Mouse (Mus musculus): Measurements from ENCODE around the gene Jade2. TPM values are rescaled to one million over a fixed set of nuclear protein-coding genes. Genes with fewer than 3 reads are reported as not detected.

The Jade2 gene
- polyA plus RNA-seq, 1 experiment from 2014 or later, result 0.57 TPM

DNA sequence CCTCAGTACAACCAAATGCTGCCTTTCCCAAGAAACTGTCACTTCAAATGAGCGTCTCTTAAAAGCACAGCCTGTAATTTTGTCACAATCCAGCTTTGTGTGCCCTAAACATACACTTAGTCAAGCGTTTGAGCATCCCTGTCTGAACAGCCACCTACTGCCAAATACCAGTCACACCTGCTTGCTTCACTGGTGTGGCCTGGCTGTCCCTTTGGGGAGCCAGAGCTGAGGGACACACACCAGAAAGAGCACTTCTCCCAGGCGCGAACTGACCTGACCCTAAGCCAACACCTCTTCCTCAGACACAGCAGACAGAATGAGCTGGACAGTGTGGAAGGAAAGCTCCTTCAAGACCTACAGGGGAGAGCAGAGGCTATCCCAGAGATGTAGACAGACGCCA lies 24.5 kb downstream of the Jade2 start:
- no peak for ATAC-seq (ENCODE audit: insufficient number of reproducible peaks, low FRiP score)
- 74% methylated on average over 5 of the region's 5 CpGs for WGBS

DNA sequence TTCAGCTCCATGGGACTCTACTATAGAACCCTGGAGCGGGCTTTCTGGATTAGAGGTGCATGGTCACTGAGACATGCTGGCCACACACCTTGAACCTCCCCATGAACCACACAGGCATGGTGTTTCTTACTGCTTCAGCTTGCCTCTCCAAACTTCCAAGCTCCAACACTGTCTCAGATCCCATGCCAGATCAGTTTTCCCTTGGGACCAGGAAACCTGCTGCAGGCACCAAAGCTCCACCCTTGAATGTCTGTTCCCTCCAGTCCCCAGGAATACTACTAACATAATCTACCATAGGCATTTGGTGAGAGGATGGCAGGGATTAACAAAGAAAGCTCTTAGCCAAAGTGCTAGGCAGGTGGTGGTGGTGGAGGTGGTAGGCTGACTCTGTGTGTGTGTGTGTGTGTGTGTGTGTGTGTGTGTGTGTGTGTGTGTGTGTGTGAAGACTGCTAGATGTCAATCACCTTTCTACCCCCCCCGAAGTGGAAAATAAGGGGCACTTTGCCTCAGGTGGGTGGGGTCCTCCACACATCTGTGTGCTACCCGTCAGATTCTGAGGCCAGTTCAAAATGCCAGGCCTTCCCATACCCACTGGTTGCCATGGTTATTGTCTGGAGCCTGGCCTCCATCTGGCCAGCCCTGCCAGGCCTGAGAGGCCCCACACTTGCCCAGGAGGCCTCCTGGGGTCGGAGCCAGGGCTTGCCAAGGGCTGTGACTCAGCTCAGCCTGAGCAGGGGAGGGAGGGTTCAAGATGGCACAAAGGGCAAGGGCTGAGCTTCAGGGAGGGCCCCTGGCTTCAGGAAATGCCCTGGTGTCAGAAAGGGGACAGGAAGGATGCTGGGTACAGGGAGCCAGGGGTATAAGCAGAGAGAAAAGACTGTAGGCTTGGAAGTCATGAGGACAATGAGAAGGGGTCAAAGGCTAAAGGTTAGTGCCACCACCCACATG lies 25.2 kb downstream of the Jade2 start:
- no peaks in the 10 kb centered on the region for H3K36me3 ChIP-seq
- no peak overlapping the region for H3K4me2 ChIP-seq
- H3K27me3 ChIP-seq (replicated peaks), result no peaks in the 10 kb centered on the region; the same call in 1 of the 2 replicates
- no peak for ATAC-seq (ENCODE audit: insufficient number of reproducible peaks, low FRiP score)
- 0 out of 2 replicates have a peak, but pooled peaks cover 3% of the 10 kb centered on the region for H3K4me1 ChIP-seq (replicated peaks)
- H3K9me3 ChIP-seq (replicated peaks), result no peaks in the 10 kb centered on the region
- H3K9ac ChIP-seq, result no peak overlapping the region
- 64% methylated on average over 4 of the region's 4 CpGs for WGBS
- H3K4me3 ChIP-seq, result no peak overlapping the region
- no peak overlapping the region for H3K27ac ChIP-seq (ENCODE audit: poor library complexity, severe bottlenecking)

More for the DNA sequence above, 24.5 kb downstream of the Jade2 start:
- H3K9me3 ChIP-seq (replicated peaks), result no peaks in the 10 kb centered on the region
- no peak overlapping the region for H3K27ac ChIP-seq (ENCODE audit: poor library complexity, severe bottlenecking)
- H3K36me3 ChIP-seq, result no peaks in the 10 kb centered on the region
- 0 out of 2 replicates have a peak, but pooled peaks cover 3% of the 10 kb centered on the region for H3K4me1 ChIP-seq (replicated peaks)
- H3K9ac ChIP-seq, result no peak overlapping the region
- no peak overlapping the region for H3K4me3 ChIP-seq
- no peak overlapping the region for H3K4me2 ChIP-seq
- no peaks in the 10 kb centered on the region; the same call in 1 of the 2 replicates for H3K27me3 ChIP-seq (replicated peaks)

DNA sequence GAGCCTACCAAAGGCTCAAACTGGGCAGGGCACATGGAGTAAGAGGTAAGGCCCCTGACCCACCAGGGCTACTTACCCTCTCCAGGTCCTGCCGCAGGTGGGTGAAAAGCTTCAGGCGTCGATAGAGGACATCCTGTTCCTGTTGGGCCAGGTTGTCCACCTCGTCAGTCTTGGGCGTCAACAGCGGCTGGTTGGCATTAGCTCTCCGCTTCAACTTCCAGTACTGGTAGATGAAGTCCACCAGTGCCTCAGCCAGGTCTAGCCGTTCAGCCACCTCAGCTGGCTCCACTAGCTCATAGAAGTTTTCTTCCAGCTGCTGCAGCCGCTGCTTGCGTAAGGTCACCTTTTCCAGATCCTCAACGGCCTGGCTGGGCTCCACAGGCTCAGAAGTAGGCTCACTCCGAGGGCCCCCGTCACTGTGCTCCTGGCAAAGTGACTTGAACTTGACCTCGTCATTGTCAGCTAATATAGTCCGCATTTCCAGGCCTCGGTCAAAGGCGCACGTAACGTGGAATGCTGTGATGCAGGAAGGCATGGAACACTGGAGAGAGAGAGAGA lies 32.5 kb downstream of the Jade2 start:
- Histone ChIP-seq H3K9me3 (replicated peaks) (no peaks in the 10 kb centered on the region), H3K36me3 (no peaks in the 10 kb centered on the region), H3K27me3 (replicated peaks) (no peaks in the 10 kb centered on the region), H3K9ac (no peak overlapping the region), H3K4me1 (replicated peaks) (peaks cover 5% of the 10 kb centered on the region; the same call in 1 of the 2 replicates), H3K27ac (ENCODE audit: poor library complexity, severe bottlenecking) (no peak overlapping the region), H3K4me2 (no peak overlapping the region), H3K4me3 (no peak overlapping the region)
- no peak for ATAC-seq (ENCODE audit: insufficient number of reproducible peaks, low FRiP score)
- 81% methylated on average over 19 of the region's 19 CpGs for WGBS

DNA sequence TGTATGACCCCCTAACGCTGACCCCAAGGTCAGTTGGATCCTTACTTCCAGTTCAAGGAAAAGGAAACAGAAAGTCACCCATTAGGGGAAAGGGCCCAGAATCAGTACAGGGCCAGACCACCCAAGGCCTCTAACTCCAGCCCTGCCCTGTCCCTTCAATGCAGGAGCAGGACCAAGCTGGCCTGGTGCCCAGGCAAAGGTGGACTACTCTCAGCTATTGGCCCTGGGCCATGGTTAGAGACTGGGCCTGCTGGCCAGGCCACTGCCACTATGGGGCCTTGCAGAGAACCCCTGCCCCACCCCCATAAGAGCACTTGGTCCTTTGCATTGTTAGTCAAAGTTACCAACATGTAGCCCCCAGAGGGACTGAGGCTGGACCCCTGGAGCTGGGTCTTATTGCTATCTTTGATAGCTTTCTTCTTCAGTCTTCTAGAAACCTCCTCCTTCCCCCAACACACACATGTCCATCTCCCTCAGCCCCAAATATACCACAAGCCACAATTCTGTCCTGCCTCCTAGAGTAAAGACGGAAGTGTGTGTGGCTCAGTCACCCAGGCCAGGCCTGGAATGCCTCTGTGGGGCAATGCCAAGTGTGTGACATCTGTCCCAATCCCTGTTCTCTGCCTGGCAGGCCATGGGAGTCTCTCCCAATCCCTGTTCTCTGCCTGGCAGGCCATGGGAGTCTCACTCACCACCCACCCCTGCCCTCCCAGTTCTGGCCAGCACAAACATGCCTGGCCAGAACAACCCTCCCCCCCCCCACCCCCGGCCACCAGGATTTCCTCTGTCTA lies 33.3 kb downstream of the Jade2 start:
- Histone ChIP-seq H3K27me3 (replicated peaks) (no peaks in the 10 kb centered on the region), H3K27ac (ENCODE audit: poor library complexity, severe bottlenecking) (no peak overlapping the region), H3K36me3 (no peaks in the 10 kb centered on the region), H3K9me3 (replicated peaks) (no peaks in the 10 kb centered on the region), H3K4me1 (replicated peaks) (peaks cover 5% of the 10 kb centered on the region; the same call in 1 of the 2 replicates), H3K9ac (no peak overlapping the region), H3K4me3 (no peak overlapping the region), H3K4me2 (no peak overlapping the region)
- 82% methylated on average over 3 of the region's 3 CpGs for WGBS
- ATAC-seq (ENCODE audit: insufficient number of reproducible peaks, low FRiP score), result no peak

DNA sequence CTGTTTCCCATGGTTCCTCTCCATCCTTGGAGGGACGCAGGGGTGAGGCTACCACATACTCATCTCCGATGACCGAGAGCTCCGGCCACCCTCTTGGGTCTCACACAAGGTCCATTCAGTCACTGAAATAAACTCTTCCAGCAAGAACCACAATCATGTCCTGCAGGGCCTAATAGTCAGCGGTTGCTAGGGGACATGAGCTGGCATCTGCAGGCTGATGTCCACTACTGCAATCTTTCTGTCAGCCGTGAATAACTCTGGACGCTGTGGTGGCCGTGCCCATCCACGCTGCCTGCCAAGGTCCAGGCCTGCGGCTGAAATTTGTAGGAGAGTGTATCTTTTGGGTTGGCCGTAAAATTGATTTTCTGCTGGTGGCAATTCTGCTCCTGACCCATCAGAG lies 34.2 kb downstream of the Jade2 start:
- no peak overlapping the region for H3K4me3 ChIP-seq
- H3K4me1 ChIP-seq (replicated peaks), result peaks cover 5% of the 10 kb centered on the region; the same call in 1 of the 2 replicates
- no peak overlapping the region for H3K27ac ChIP-seq (ENCODE audit: poor library complexity, severe bottlenecking)
- no peak overlapping the region for H3K9ac ChIP-seq
- H3K4me2 ChIP-seq, result no peak overlapping the region
- H3K36me3 ChIP-seq, result no peaks in the 10 kb centered on the region
- no peaks in the 10 kb centered on the region for H3K27me3 ChIP-seq (replicated peaks)
- no peaks in the 10 kb centered on the region for H3K9me3 ChIP-seq (replicated peaks)
- WGBS, result 83% methylated on average over 11 of the region's 11 CpGs
- no peak for ATAC-seq (ENCODE audit: insufficient number of reproducible peaks, low FRiP score)

DNA sequence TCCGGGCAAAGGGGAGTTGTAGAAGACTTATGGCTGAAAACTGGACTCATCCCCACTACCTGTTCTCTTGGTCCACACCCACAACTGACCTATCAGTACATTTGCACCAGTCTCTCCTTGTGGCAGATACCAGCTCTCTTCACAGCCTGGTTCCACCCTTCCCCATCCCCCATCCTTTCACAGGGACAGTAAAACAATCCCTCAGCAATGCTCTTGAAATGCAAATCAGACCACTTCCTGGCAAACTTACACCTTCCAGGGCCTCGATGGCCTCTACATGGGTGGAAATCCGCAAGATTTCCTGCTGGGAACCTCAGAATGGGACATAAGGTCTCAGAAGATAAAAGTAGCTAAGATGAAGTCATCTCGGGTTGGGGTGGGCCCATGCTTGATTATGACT lies 34.7 kb downstream of the Jade2 start:
- no peak overlapping the region for H3K4me3 ChIP-seq
- H3K27me3 ChIP-seq (replicated peaks), result no peaks in the 10 kb centered on the region
- H3K4me1 ChIP-seq (replicated peaks), result peaks cover 5% of the 10 kb centered on the region; the same call in 1 of the 2 replicates
- H3K4me2 ChIP-seq, result no peak overlapping the region
- H3K9ac ChIP-seq, result 0 out of 2 replicates have a peak overlapping the region, but pooled peaks have one; percentile 11
- no peak overlapping the region for H3K27ac ChIP-seq (ENCODE audit: poor library complexity, severe bottlenecking)
- no peaks in the 10 kb centered on the region for H3K9me3 ChIP-seq (replicated peaks)
- WGBS, result 26% methylated on average over 4 of the region's 4 CpGs
- no peak for ATAC-seq (ENCODE audit: insufficient number of reproducible peaks, low FRiP score)
- no peaks in the 10 kb centered on the region for H3K36me3 ChIP-seq

DNA sequence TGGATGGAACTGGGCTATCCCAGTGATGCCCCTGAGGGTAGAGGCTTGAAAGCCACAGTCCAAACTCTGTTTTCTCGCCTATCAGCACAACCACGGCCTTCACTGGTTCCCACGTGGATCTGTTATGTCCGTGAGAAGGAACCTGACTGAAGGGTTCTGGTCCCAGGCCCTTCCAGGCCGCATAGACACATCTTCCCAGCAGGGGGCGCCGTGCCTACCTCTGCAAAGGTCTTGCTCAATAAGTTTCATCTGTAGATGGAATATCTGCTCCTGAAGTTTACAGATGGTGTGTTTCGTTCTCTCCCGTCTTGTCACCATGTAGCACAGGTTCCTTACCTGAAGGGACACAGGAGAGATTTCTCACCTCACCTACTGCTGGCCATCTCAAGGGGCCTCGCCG lies 36.6 kb downstream of the Jade2 start:
- Histone ChIP-seq H3K27me3 (replicated peaks) (no peaks in the 10 kb centered on the region), H3K4me2 (no peak overlapping the region), H3K36me3 (no peaks in the 10 kb centered on the region), H3K9ac (no peak overlapping the region), H3K9me3 (replicated peaks) (no peaks in the 10 kb centered on the region), H3K4me3 (no peak overlapping the region), H3K27ac (ENCODE audit: poor library complexity, severe bottlenecking) (no peak overlapping the region), H3K4me1 (replicated peaks) (peaks cover 5% of the 10 kb centered on the region; the same call in 1 of the 2 replicates)
- no peak for ATAC-seq (ENCODE audit: insufficient number of reproducible peaks, low FRiP score)
- WGBS, result 39% methylated on average over 11 of the region's 11 CpGs

DNA sequence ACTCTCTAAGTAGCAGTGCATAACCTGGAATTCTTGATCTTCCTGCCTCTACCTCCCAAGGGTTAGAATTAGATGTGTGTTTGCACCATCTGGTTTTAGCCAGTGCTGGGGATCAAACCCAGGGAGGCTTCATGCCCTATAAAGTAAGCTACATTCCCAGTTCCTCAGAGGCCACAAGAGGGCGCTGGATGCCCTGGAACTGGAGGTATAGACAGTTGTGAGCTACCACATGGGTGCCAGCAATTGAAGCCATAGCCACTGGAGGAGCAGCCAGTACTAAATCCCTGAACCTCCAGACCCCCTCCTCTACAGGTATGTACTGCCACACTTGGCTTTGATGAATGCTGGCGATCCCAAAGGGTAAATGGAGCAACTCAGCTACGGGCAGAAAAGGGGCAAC lies 37.5 kb downstream of the Jade2 start:
- no peaks in the 10 kb centered on the region for H3K27me3 ChIP-seq (replicated peaks)
- no peak overlapping the region for H3K9ac ChIP-seq
- no peaks in the 10 kb centered on the region for H3K9me3 ChIP-seq (replicated peaks)
- H3K4me3 ChIP-seq, result no peak overlapping the region
- H3K27ac ChIP-seq (ENCODE audit: poor library complexity, severe bottlenecking), result no peak overlapping the region
- H3K4me1 ChIP-seq (replicated peaks), result peaks cover 5% of the 10 kb centered on the region; the same call in 1 of the 2 replicates
- WGBS, result 66% methylated on average over 3 of the region's 3 CpGs
- no peaks in the 10 kb centered on the region for H3K36me3 ChIP-seq
- no peak overlapping the region for H3K4me2 ChIP-seq
- ATAC-seq (ENCODE audit: insufficient number of reproducible peaks, low FRiP score), result no peak

DNA sequence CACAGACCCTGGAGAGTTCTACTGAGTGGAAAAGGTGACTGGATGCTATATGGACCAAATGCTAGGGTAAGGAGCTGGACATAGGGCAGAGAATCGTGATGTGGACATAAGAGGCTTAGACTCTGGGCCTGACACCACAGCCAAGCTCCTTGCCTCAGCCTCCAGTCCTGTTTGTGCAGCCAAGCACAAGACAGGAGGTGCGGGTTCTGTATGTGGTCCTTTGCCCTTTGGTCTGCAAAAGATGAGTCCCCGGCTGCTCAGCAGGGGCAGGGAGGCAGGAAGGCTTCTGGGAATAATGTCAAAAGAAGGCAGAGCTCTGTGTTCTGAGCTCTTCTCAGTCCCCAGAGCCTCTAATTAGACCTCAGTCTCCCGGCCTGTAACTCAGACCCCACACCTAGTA lies 38.6 kb downstream of the Jade2 start:
- peaks cover 5% of the 10 kb centered on the region; the same call in 1 of the 2 replicates for H3K4me1 ChIP-seq (replicated peaks)
- no peak overlapping the region for H3K4me2 ChIP-seq
- no peaks in the 10 kb centered on the region for H3K9me3 ChIP-seq (replicated peaks)
- no peaks in the 10 kb centered on the region for H3K27me3 ChIP-seq (replicated peaks)
- WGBS, result 82% methylated on average over 4 of the region's 4 CpGs
- no peak for ATAC-seq (ENCODE audit: insufficient number of reproducible peaks, low FRiP score)
- no peaks in the 10 kb centered on the region for H3K36me3 ChIP-seq
- H3K4me3 ChIP-seq, result no peak overlapping the region
- H3K9ac ChIP-seq, result no peak overlapping the region
- H3K27ac ChIP-seq (ENCODE audit: poor library complexity, severe bottlenecking), result no peak overlapping the region

DNA sequence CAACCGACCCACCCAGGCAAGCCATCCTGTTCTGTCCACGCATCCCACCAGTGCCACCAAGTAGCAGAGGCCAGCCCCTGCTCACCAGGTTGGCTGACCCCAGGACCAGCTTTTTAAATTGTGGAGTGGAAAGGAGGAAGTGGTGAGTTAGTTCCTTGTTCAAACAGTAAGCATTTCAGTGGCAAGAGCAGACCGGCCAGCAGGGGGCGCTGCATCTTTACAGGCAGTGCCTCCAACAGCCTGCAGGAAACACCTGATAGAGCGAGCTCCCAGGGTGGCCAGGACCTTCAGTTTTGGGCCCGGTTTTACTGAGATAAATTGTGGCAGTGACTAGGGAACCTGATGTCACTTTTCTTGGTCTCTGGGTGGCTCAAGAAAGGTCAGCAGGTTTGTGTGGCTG lies 39.7 kb downstream of the Jade2 start:
- Histone ChIP-seq H3K4me1 (replicated peaks) (peaks cover 4% of the 10 kb centered on the region; the same call in 1 of the 2 replicates), H3K4me3 (no peak overlapping the region), H3K9me3 (replicated peaks) (no peaks in the 10 kb centered on the region), H3K9ac (no peak overlapping the region), H3K4me2 (no peak overlapping the region), H3K36me3 (no peaks in the 10 kb centered on the region), H3K27me3 (replicated peaks) (no peaks in the 10 kb centered on the region), H3K27ac (ENCODE audit: poor library complexity, severe bottlenecking) (no peak overlapping the region)
- ATAC-seq (ENCODE audit: insufficient number of reproducible peaks, low FRiP score), result no peak
- WGBS, result 35% methylated on average over 6 of the region's 6 CpGs
